Mouse (Mus musculus): Measurements from ENCODE around the gene Kcnmb1. TPM values are rescaled to one million over a fixed set of nuclear protein-coding genes. Genes with fewer than 3 reads are reported as not detected.
A peak's percentile ranks its signal among the peaks of the same experiment; 100 is the strongest.

Gene Kcnmb1
- polyA plus RNA-seq, 1 experiment: 0.97 TPM

DNA sequence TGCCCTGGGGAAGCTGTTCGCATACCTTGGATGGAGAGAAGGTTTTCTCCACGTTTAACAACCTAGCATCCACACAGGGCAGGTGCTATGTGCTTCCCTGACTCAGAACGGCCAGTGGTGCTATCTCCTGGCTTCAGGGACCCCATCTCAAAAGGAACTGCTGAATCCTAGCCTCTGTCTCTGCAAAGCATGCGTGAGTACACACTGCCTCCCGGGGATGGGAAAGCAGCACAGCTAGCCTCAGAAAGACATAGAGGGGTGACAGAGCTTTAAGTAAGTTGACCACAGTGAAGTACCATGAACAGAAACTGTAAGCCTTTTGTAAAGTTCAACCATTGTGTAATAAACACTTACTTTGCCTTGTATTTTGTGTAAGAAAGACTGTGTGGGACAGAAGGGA lies 30.7 kb downstream of the Kcnmb1 start:
- no peak overlapping the region for H3K4me3 ChIP-seq (ENCODE audit: insufficient read depth, low read depth, low read length)
- no peak for DNase-seq
- TF ChIP-seq CTCF (conservative IDR thresholded peaks at IDR 0.05; ENCODE audit: insufficient read depth, insufficient read length, low read depth, low read length): no peak
- TF ChIP-seq POLR2A (IDR thresholded peaks at IDR 0.05; ENCODE audit: low read depth, low read length): no peak
- WGBS: 54% methylated on average over 5 of the region's 5 CpGs
- no peaks in the 10 kb centered on the region for H3K4me1 ChIP-seq (ENCODE audit: control insufficient read depth, insufficient read depth, low read length)
- no peak overlapping the region for H3K27ac ChIP-seq (ENCODE audit: insufficient read depth, low read depth, low read length)
- no peaks in the 10 kb centered on the region for H3K27me3 ChIP-seq (replicated peaks; ENCODE audit: control insufficient read depth, insufficient read depth, low read length)
- H3K36me3 ChIP-seq (ENCODE audit: control insufficient read depth, insufficient read depth, low read length): no peaks in the 10 kb centered on the region

DNA sequence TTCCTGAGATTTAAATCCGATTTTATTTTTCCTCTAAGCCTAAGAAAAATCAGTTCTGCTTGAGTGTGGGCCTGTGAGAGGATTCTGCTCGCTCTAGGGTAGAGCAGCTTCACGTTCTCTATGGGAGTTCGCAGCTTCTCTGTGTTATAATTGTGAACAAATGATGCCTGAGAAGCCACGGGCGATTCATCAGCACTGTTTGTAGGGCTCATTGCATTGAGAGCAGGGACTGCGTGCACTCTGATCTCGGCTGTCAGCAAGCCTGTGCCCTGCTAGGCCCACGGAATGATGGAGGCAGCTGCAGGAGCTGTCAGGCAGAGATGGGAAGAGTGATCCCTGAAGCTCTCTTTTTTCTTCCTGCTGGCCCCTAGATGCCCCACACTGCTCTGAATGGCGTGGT lies 35.4 kb downstream of the Kcnmb1 start:
- Histone ChIP-seq H3K36me3 (ENCODE audit: control insufficient read depth, insufficient read depth, low read length) (no peaks in the 10 kb centered on the region), H3K27ac (ENCODE audit: insufficient read depth, low read depth, low read length) (no peak overlapping the region), H3K4me1 (ENCODE audit: control insufficient read depth, insufficient read depth, low read length) (no peaks in the 10 kb centered on the region), H3K4me3 (ENCODE audit: insufficient read depth, low read depth, low read length) (no peak overlapping the region), H3K27me3 (replicated peaks; ENCODE audit: control insufficient read depth, insufficient read depth, low read length) (no peaks in the 10 kb centered on the region)
- 67% methylated on average over 10 of the region's 10 CpGs for WGBS
- TF ChIP-seq CTCF (conservative IDR thresholded peaks at IDR 0.05; ENCODE audit: insufficient read depth, insufficient read length, low read depth, low read length) (no peak), POLR2A (IDR thresholded peaks at IDR 0.05; ENCODE audit: low read depth, low read length) (no peak)
- DNase-seq: no peak

DNA sequence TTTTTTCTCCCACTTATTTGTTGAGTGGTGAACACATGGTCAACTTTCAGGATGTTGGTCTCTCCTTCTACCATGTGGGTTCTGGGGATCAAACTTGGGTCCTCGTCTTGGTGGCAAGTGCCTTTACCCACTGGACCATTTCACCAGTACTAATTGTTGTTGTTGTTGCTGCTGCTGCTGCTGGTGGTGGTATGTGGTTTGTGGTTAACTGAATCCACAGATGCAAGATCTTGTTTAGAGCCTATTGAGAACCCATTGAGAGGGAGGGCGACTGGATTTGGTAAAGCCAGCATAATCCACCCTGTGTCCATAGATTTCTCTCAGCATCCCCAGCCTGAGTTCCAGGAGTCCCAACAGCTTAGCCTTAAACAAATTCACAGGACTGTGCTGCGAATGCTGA lies 37.6 kb downstream of the Kcnmb1 start:
- Histone ChIP-seq H3K4me3 (ENCODE audit: insufficient read depth, low read depth, low read length) (no peak overlapping the region), H3K36me3 (ENCODE audit: control insufficient read depth, insufficient read depth, low read length) (no peaks in the 10 kb centered on the region), H3K4me1 (ENCODE audit: control insufficient read depth, insufficient read depth, low read length) (no peaks in the 10 kb centered on the region), H3K27me3 (replicated peaks; ENCODE audit: control insufficient read depth, insufficient read depth, low read length) (no peaks in the 10 kb centered on the region), H3K27ac (ENCODE audit: insufficient read depth, low read depth, low read length) (no peak overlapping the region)
- no peak for DNase-seq
- TF ChIP-seq POLR2A (IDR thresholded peaks at IDR 0.05; ENCODE audit: low read depth, low read length): no peak
- no peak for TF ChIP-seq CTCF (conservative IDR thresholded peaks at IDR 0.05; ENCODE audit: insufficient read depth, insufficient read length, low read depth, low read length)
- 77% methylated on average over 3 of the region's 3 CpGs for WGBS

DNA sequence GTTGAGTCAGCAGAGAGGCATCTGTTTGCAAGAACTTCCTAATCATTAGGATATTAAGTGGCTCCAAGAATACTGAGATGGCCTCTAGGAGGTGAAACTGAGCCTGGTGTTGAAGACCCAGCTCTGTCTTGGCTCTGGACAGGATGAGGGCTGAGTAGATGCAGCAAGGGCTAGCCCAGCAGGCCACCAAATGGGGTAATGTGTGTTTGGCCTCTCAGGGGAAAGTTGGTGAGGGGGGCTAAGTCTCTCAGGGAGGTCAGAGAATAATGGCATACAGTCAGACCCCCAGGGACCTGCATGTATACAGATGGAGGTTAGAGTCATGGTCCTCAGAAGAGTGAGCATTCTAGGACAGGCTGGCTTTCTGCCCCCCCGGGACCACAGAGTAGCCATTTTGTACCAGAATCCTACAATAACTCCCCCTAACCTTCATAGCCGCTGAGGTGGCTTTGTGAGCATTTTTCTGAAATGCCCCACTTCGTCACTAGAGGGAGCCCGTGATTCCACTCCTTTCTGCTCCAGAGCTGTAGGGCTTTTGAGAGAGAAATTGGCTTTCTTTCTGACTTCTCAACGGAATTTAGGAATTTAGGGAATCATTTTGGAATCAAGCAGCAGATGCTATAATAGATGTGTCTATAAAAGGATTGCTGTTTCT lies 39.3 kb downstream of the Kcnmb1 start:
- peak; percentile 48 for DNase-seq
- no peak overlapping the region for H3K4me3 ChIP-seq (ENCODE audit: insufficient read depth, low read depth, low read length)
- H3K4me1 ChIP-seq (ENCODE audit: control insufficient read depth, insufficient read depth, low read length): no peaks in the 10 kb centered on the region
- peak; percentile 65 for TF ChIP-seq CTCF (conservative IDR thresholded peaks at IDR 0.05; ENCODE audit: insufficient read depth, insufficient read length, low read depth, low read length)
- TF ChIP-seq POLR2A (IDR thresholded peaks at IDR 0.05; ENCODE audit: low read depth, low read length): no peak
- H3K27ac ChIP-seq (ENCODE audit: insufficient read depth, low read depth, low read length): no peak overlapping the region
- H3K27me3 ChIP-seq (replicated peaks; ENCODE audit: control insufficient read depth, insufficient read depth, low read length): no peaks in the 10 kb centered on the region
- 8% methylated on average over 5 of the region's 5 CpGs for WGBS
- no peaks in the 10 kb centered on the region for H3K36me3 ChIP-seq (ENCODE audit: control insufficient read depth, insufficient read depth, low read length)

DNA sequence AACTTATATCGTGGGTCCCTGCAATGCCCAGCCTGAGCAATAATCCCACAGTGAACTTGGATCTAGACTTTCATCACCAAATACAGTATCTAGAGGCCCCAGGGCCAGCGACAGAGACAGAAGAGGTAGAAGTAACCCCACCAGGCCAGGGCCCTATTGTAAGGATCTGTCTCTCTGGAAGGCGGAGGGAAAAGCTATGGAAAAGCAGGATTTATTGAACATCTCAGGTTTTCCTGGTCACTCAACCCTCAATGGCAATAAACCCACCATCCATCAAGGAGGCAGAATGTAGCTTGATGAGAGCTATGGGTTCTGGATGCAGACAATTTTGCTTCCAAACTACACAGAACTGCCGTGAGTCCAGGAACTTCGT lies 39.8 kb downstream of the Kcnmb1 start:
- Histone ChIP-seq H3K36me3 (ENCODE audit: control insufficient read depth, insufficient read depth, low read length) (no peaks in the 10 kb centered on the region), H3K27ac (ENCODE audit: insufficient read depth, low read depth, low read length) (no peak overlapping the region), H3K27me3 (replicated peaks; ENCODE audit: control insufficient read depth, insufficient read depth, low read length) (no peaks in the 10 kb centered on the region), H3K4me1 (ENCODE audit: control insufficient read depth, insufficient read depth, low read length) (no peaks in the 10 kb centered on the region), H3K4me3 (ENCODE audit: insufficient read depth, low read depth, low read length) (no peak overlapping the region)
- WGBS: 70% methylated on average over 5 of the region's 5 CpGs
- DNase-seq: no peak
- TF ChIP-seq CTCF (conservative IDR thresholded peaks at IDR 0.05; ENCODE audit: insufficient read depth, insufficient read length, low read depth, low read length): no peak
- no peak for TF ChIP-seq POLR2A (IDR thresholded peaks at IDR 0.05; ENCODE audit: low read depth, low read length)

DNA sequence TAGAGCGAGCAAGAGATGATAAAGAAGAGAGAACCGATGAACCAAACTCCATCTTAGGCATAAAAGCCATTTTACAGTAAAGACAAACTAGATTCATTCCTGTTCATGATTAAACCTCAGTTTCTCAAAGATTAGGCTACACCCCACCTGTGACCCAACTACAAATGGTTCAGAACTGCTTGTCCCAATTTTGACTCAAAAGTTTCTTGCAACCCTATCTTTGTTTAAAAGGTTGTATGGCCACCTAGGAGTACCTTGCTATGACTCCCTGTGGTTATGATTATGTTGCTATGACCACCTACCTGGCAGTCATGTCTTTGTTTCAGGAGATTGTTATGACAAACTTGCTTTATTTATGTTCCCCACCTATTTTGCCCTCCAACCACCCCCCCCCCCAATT lies 44.8 kb downstream of the Kcnmb1 start:
- DNase-seq: no peak
- Histone ChIP-seq H3K4me3 (ENCODE audit: insufficient read depth, low read depth, low read length) (no peak overlapping the region), H3K4me1 (ENCODE audit: control insufficient read depth, insufficient read depth, low read length) (no peaks in the 10 kb centered on the region), H3K36me3 (ENCODE audit: control insufficient read depth, insufficient read depth, low read length) (no peaks in the 10 kb centered on the region), H3K27me3 (replicated peaks; ENCODE audit: control insufficient read depth, insufficient read depth, low read length) (no peaks in the 10 kb centered on the region), H3K27ac (ENCODE audit: insufficient read depth, low read depth, low read length) (no peak overlapping the region)
- TF ChIP-seq CTCF (conservative IDR thresholded peaks at IDR 0.05; ENCODE audit: insufficient read depth, insufficient read length, low read depth, low read length) (no peak), POLR2A (IDR thresholded peaks at IDR 0.05; ENCODE audit: low read depth, low read length) (no peak)
- 91% methylated on average over 2 of the region's 2 CpGs for WGBS

DNA sequence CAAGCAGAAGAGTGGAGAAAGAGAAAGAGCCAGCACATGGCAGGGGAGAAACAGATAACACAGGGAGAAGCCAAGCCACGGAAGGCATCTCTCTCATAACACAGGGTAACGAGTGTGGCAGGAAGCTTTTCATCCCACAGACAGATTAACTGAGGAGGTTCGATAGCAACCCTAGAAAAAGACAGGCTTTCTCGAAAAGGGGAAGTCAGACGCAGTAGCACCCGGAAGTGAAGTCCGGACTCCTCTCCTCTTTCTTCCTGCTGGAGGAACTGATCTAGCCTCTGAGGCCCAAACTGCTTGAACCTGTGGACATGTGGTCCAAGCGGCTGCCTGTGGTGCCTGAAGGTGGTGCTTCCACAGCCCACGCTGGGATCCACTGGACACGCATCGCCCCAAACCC lies 45.4 kb downstream of the Kcnmb1 start:
- WGBS: 80% methylated on average over 11 of the region's 11 CpGs
- Histone ChIP-seq H3K27ac (ENCODE audit: insufficient read depth, low read depth, low read length) (no peak overlapping the region), H3K27me3 (replicated peaks; ENCODE audit: control insufficient read depth, insufficient read depth, low read length) (no peaks in the 10 kb centered on the region), H3K4me1 (ENCODE audit: control insufficient read depth, insufficient read depth, low read length) (no peaks in the 10 kb centered on the region), H3K4me3 (ENCODE audit: insufficient read depth, low read depth, low read length) (no peak overlapping the region), H3K36me3 (ENCODE audit: control insufficient read depth, insufficient read depth, low read length) (no peaks in the 10 kb centered on the region)
- DNase-seq: no peak
- TF ChIP-seq POLR2A (IDR thresholded peaks at IDR 0.05; ENCODE audit: low read depth, low read length): no peak
- no peak for TF ChIP-seq CTCF (conservative IDR thresholded peaks at IDR 0.05; ENCODE audit: insufficient read depth, insufficient read length, low read depth, low read length)
